Mouse (Mus musculus) right cerebral cortex, postnatal 4 days (tissue): ENCODE results near the gene Ttc27.

Experiments
- DNase-seq: peaks from one replicate; pipeline ENCODE4 v3.0.0-alpha.2; 2022

Gene Ttc27

DNA sequence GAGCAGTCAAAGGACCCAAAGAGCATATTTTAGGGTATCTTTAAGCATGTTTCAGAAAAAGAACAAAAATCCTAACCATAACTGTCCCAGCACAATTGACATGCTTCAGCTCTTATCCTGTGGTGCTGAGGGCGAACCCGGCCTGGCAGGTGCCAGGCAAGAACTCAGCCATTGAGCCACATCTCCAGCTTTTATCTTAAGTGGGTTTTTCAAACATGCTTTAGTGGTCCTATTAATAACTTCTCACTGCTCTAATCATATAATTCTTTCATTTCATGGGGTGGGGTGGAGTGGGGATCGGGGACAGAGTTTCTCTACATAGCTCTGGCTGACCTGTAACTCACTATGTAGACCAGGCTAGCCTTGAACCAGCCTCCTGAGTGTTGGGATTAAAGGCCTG, 125.1 kb downstream of the Ttc27 start:
- DNase-seq, result no peak

DNA sequence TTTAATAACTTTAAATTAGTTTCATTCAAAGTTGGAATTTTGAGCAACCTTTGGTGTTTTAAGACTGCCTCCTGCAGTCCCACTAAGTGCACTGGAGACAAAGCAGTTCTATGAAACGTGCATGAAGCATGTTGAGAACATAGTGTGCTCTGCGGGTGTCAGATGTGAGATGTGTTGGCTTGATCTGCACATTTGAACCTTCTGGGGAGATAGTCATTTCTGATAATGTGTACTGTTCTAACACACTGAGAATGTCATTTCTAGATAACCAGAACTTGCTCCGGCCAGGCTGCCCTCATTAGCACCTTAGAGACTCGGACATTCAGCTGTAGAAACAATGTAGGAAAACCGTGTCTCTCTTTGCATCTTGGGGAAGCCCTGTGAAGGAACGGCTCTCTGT, 126.0 kb downstream of the Ttc27 start:
- no peak for DNase-seq

DNA sequence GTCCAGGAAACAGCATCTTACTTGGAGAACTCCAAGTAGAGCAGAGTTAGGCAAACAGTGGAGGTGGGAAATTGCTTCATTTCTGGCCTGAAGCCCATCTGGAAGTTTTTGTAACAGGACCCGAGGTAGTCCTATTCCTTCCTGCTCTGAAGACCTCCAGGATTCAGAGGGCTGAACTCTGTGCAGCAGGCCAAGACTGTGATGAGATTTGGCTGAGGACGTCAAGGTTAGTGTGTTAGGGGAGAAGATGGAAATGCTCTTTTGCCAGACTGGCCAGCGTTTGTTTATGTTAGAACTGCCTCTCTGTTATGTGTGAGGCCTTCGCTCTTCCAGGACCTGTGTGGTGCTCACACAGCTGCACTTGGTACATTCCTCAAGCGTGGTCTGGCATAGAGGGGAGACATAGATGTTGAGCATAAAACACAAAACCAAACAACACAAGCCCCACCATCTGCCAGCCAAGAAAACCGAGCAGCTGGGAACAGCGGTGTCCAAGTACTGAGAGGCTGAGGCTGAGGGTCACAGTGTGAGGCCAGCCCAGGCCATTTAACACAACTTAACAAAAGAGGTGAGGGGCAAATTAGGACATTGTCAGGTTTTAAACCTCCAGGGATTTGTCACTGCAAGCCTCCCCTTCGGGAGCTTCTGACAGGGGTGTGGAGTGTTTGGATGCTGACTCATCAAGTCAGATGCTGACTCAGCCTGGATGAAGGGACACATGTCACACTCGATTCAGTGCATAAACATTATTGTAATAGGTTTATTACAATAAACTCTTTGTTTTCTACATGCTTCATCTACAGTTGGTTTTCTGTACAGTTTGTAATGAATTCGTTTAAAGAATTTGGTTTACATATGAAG, 128.7 kb downstream of the Ttc27 start:
- no peak for DNase-seq

DNA sequence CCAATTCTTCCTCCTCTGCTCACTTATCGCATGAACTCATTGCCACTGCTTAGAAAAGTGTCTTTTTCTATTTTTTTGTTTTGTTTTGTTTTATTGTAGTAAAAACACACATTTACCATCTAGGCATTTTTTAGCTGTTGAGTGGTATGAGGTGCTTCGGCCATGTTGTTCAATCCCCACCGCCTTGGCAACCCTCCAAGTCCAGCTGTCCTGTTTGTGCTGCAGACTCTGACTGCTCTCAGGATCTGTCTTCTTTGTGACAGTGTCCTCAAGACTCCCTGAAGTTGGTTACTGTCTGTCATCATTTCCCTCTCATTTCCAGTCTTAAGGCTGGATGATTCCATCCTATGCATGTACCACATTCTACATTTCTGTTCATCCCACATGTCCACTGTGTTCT, 132.7 kb downstream of the Ttc27 start:
- DNase-seq, result no peak

DNA sequence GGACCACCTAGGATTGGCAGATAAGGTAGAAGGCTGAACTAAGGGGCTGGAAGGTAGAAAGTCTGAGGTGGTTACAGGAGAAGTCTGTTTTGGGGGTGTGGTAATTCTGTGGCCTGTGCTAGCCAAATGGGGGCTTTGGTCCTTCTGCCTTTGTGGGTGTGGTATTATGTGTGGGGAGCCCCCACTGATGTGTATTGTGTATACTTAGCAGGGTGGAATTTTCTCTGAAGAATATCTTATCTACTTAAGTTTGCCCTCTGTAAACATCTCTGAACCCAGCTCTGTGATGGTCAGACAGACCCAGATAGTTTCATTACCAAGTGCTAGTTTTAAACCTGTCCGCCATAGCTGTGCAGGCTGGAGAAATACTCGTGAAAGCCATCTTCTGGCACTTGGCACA, 141.8 kb downstream of the Ttc27 start:
- no peak for DNase-seq

DNA sequence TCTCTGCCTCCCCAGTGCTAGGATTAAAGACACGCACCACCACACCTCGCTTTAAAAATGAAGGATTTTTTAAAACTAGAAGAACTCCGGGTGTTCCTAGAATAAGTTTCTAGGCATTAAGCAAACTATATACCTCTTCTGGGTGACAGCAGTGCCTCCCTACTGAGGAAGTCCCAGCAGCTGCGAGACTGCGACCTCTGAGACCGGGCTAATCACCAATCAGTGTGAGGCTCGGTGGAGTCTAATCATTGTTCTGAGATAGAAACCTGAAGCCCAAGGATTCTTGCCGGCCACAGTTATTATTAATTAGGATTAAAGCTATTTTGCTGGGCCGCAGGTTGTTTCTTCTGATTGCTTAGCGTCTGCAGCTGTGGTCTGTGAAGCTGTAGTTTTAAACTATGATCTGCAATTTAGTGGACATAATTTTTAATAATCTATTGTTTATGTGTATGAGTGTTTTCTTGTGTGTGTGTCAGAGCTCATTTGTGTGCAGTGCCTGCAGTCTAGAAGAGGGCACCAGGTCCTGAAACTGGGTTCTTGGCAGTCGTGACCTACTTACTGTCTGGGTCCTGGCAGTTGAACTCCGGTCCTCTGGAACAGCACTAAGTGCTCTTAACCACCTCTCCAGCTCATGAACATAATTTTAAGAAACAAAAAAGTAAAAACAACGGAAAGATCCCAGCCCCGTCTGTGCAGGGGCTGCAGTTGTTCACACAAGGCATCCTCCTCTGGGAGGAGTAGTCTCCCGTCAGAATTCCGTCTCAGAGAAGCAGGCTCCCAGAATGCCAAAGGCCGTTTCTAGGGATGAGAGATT, 142.9 kb downstream of the Ttc27 start:
- no peak for DNase-seq

DNA sequence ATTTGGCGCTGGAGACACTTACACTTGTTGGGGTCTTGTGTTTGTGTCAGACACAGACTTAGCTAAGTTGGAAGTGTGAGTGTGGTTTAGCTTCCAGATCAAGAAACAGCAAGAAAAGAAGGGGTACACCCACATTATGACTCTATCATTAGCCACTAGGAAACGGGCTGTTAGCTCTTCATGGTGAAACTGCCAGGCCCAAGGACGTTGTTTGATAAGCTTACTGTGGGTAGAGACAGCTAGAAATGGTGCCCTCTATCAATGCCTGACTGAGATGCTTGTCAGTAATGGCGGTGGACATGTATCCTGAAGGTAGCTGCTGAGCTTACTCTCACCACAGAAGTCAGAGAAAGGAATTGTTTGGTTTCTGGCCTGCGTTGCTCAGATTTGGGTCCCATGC, 146.3 kb downstream of the Ttc27 start:
- DNase-seq, result no peak

DNA sequence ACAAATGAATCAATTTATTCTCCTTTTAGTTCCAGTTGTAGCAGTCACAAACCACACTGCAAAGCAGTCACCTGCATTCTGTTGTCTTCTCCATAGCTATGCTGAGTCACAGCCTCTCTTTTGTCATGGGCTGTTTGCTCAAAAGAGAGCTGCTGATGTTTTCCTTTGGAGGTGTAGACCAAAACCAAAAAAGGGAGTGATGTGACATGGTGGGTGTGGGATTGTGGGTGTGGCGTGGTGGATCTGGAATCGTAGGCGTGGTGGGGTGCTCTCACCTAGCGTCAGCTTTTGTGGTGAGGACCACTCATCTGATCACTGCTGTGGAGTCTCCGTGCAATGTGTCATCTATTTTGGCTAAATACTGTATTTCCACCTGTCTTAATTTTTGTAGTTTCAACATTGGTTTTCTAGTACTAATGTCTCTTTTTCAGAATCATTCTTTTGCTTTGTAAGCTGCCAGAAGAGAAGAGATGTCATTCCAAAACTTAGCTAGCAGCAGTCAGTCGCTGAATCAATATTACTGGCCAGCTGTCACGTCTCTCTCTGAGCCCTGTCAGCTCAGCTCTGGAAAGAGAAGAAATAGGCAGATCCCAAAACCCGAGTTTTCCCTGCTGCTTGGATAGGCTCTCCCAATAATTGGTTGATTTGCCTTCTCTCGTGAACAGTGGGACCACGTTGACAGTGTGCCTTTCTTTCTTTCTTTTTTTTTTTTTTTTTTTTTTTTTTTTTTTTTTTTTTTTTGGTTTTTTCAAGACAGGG, 147.4 kb downstream of the Ttc27 start:
- DNase-seq, result no peak

DNA sequence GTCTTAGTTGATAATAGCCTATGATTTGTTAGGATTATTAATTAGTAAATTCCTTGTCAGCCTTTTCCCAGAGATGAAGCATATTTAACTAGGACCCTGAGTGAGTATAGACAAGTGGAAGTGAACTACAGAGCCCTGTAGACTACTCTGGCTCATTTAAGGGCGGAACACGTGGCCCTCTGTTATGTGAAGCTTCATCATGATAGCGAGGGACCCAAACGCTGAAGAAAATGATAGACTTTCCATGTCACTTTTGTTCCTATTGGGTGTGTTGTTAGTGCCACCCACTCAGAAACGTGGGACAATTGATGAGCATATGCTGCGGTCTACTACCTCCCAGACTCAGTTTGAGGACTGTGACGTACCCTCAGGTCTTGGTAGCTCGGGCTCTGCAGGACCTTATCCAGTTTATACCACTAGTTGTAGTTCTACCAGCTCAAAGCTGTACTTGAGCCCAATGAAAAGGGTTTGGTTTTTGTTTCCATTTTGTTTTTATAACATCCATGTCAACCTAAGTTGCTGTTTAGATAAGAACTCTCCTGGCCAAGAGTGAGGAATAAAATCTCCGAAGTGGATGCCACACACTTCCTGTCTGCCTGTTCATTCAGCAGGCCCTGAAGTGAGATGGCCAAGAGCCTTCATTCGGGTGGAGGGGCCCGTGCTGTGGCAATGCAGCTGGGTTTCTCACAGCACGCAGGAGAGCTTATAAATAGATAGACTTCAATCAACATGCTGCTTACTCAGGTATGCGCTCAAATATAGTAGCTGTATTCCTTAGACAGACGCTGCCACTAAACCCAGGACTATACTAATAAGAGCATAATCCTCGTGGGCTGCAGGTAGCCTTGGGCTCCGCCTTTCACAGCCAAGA, 148.4 kb downstream of the Ttc27 start:
- no peak for DNase-seq

DNA sequence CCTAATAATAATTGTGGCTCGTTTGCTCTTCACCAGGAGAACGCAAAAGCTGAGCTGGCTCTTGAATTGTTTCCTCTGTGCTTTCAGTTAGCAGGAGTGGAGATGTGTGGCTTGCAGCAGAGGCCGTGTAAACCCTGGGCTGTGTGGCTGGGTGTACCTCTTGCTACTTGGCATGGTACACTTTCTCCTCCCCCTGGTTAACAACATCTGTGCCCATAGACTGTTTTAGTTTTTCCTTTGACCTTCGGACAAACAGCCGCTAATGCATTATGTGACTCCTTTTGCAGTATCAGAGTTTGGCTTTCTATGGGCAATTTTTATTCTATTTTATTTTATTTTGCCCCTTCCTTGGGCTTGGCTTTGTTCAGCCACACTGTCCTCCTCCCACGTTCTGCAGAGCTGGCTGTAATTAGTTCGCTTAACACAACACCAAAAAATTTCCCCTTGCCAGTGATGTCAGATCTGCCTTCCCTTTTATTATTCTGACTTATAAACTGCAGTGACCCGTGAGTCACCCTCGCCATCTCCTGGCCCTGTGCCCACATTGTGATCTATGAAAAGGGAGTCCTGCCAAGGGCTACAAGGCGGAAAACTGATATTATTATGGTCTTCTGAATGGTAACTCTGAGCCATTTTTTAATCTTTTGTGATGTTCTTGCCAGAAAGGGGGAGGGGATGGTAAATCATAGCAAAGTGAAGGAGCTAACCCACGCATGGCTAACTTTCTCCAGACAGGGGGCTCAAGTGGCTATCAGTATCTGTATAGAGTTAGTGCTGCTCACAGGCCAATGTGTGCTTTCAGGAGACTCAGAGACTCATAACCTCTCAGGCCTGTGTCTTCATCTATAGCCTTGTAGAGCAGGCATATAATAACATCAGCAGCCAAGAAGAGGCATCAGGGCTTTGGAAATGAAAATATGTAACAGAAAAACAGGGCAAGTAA, 149.3 kb downstream of the Ttc27 start:
- DNase-seq, result peak; percentile 19

DNA sequence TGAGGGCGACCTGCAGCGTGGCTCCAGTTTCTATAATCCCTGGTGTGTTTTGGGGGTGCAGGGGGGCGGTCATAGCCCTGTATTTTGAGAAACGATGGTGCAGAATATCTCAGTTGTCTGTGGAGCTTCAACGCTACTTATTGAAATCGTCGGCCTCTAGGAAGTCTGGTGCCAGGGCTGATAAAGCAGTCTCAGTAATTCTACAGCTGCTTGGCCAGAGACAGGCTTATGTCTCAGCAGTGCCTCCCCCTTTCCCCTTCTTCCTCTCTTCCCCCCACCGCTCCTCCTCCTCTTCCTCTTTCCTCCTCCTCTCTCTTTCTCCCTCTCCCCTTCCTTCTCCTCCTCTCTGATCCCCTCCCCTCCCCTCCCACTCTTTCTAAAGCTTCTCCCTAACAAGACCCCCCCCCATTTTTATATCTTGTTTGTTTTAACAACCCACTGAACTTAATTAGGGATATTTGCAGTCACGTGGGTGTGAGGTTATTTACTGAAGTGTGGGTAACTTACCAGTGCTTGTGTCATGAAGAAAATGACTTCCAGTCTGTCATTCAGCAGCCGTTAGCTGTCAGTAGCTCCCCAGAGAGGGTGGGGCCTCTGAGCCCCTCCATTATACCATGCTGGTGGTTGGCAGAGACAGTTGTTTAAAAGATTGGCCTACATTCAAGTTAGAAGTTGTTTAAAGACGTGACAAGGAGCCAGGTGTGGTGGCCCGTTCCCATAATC, 150.8 kb downstream of the Ttc27 start:
- DNase-seq, result no peak

DNA sequence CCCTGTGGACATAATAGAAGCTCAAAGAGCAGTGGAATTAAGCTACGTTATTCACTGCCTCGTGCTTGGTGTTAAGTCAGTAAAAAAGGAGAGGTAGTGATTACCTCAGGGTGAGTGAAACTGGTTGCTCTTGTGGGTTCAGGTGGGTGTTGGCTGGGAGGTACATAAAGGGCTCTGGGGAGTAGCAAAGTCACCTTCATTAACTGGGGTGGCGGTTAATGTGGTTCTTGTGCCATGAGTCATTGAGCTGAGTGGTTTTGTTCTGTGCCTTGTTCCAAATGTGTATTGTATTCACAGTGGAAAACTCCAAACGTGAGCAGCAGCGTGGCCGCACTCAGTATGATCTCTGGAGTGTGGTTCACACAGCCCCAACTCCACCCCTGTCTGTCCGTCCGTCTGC, 152.0 kb downstream of the Ttc27 start:
- no peak for DNase-seq

DNA sequence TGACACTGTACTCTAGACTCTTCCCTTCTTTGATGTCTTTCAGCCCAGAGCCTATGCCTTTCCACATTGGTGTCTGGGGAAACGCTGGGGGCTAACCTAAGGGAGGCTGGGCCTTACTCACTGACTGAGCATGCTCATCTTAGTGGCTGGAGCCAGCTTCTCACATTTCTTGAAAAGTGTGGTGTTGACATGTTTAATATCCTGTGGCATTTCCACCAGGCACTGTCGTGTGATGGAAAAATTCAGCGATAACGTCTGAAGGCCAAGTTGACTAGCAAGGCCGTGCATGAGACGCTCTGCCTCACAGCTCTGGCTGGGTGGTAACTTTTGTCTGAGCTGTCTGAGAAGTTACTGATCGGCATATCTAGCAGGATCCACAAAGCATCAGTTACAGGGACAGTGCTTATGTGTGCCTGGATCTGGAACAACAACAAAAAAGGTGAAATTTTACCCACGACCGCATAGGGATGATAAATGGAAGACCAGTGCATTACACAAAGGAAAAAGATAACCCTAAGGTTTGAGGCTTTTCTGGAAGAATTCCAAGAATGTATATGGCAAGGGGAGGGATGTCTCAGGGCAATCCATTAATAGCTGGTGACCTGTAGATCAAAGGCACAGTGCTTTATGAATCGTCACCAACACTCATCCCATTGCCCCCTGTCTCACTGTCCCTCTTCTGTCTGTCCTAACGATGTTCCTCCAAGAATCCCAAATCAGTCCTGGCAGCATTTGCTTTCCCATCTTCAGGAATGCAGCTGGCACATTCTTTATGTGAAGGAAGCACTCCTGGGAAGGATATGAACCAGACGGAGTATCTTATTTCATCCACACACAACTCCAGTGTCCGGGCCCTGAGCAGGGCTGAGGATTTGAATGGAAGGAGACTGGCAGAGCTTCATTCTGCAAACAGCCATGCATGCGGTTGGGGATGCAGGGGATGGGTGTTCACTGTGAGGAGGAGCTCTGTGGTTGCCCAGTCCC, 152.9 kb downstream of the Ttc27 start:
- no peak for DNase-seq

DNA sequence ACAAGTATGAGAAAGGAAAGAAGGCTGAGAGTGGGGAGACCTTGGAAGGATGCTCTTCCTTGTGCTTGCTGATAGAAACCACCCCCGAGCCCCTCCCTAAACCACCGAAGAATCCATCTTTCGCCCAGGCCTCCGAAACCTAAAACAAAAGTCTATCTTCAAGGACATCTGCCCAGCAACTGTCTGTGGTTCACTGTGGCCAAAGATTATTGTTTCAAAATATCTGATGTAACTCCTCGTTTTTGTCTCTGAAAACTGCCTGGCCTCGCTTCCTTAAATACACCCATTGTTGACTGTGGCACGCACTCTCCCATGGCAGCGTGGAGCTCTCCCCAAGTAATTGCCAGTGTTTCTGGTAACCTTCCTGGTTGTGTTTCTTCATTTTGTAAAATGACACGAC, 155.0 kb downstream of the Ttc27 start:
- DNase-seq, result no peak

DNA sequence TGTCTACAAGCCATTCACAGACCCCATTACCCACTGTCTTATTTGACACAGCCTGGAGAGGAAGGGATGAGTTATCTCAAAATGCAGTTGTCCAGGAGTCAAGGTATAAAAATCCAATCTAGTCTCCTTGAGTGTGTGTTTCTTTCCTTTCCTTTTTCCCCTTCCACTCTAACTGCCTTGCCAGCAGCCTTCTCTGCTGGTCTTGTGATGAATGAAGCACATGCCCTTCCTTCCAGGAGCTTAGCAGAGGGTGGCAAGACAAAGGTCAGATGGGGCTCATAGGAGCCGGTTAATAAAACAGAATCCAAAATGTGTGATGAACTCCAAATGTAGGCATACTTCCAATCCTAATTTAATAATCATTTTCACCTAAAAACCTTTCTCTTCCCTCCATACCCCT, 156.2 kb downstream of the Ttc27 start:
- no peak for DNase-seq

DNA sequence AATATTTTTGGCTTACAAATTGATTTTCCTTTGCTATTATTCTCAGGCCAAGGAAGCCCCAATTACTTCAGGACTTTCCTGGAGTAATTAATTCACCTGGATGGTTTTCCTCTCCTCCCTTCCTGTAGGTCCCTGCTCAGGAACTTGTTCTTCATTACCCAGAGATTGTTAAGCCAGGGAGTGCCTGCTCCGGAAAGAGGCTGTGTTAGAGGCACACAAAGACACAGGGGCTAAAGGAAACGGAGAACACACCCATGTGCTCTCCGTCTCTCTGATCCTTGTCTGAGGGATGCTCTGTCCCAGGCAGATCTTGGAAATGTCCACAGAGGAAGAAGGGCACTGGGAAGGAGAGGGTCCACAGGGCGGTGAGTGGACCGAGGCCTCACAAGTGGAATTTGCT, 158.2 kb downstream of the Ttc27 start:
- DNase-seq, result no peak

DNA sequence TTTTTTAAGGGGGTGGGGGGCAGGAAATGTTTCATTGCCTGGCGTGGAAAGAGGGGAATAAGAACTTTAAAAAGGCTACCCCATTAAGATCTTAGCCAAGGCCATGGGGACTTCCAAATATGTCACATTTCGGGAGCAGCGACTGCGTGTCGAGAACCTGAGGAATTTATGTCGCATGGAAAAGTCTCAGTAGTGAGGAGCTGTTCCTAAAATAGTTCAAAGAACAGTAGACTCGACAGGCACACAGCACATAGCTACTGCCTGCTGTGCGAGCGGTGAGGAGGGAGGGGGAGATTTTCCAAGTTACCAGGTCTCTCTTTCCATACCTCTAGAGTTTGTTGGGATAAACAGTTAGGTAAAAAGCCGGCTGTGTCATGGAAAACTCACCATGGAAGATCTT, 159.4 kb downstream of the Ttc27 start:
- DNase-seq, result no peak

DNA sequence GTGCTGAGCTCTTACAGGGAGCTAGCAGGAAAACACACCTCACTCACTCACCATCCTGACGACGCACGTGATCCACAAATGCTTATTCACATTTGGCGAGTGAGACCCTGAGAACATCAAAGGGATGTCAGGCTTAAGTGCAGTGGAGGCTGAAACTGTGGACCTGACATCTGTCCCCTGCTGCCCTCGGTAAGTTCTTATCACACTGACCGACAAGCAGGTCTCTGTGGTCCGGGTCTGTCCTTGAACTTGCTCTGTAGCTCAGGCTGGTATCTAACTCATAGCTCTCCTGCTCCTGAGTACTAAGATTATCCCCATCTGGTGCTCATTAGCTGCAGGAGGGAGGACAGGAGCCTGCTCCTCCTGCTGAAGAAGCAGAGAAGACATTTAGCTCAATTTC, 162.2 kb downstream of the Ttc27 start:
- DNase-seq, result no peak

DNA sequence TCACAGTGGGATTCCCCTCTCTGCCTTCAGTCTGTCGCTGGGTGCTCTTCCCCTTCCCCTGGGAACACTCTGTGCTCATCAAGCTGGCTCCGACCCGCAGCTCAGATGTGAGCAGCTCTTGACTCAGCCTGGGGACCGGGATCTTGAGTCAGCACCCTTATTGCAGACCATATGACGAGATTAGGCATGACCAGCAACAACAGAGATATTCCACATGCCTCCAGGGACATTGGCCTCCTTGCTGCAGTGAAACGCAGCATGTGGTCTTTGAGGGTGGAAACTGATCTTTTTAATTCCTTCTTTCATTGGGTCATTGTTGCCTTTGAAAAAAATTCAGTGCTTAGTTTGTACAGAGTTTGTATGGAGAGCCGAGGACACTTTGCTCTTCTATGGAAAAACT, 169.5 kb downstream of the Ttc27 start:
- no peak for DNase-seq
